Mouse (Mus musculus): ENCODE measurements around the gene Rtbdn. TPM values are rescaled to one million over a fixed set of nuclear protein-coding genes. Genes with fewer than 3 reads are reported as not detected.

The Rtbdn gene
- total RNA-seq, 1 experiment = 0.13 TPM

DNA sequence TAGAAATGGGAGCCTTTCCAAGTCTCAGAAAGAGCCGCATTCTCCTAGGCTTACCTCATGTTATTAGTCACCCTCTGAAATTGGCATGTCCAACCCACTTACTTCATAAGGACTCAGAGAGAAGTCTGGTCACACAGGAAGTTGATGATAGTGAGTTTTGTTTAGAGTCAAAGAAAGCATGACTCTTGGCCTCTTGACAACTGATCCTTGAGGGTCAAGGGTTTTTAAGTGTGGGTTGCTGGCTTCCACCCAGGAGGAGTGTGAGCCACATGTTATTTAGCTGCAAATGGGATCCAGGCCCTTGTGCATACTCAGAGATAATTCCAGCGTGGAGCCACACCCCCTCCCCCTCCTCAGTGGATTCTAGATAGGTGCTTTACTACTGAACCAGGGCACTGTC lies 25.2 kb upstream of the Rtbdn start:
- in situ Hi-C loops (cut with MboI; ENCODE audit: low sequenced_read_pairs in 2 of 2, unreplicated experiment in 2 of 2) = no loop called here
- no peak for DNase-seq (ENCODE audit: low read depth, low spot score)
- H3K9ac ChIP-seq (ENCODE audit: insufficient read depth, low read depth, low read length, poor library complexity, severe bottlenecking) = no peak overlapping the region

DNA sequence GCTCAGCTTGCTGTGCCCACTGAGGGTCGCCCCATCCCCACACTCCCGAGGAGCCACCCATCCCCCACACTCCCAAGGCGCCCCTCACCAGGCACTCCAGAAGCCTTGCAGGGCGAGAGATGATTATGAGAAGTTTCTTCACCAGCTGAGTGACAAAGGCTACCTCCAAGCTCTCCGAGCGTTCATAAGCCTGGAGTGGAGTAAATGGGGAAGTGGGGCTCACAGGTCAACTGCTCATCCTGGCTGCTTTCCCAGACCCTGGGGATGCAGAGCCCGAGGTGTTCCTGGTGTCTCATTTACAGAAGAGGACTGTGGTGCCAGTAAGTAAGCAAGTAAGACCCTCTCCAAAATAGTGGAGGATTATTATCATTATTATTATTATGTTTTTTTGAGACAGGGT lies 21.2 kb upstream of the Rtbdn start:
- in situ Hi-C loops (cut with MboI; ENCODE audit: low sequenced_read_pairs in 2 of 2, unreplicated experiment in 2 of 2) = no loop called here
- no peak for TF ChIP-seq ZC3H11A (IDR thresholded peaks at IDR 0.05; ENCODE audit: borderline replicate concordance, low read depth, low read length)
- TF ChIP-seq CHD2 (IDR thresholded peaks at IDR 0.05; ENCODE audit: low read depth, low read length) = no peak
- no peak for TF ChIP-seq HCFC1 (IDR thresholded peaks at IDR 0.05; ENCODE audit: borderline replicate concordance, insufficient read depth, low read length)
- no peak for TF ChIP-seq MAFK (IDR thresholded peaks at IDR 0.05; ENCODE audit: insufficient read depth, low read depth, low read length)
- no peak for TF ChIP-seq ZNF384 (IDR thresholded peaks at IDR 0.05; ENCODE audit: low read depth, low read length)
- peaks cover 0 to 7% of the 10 kb centered on the region in 2 experiments; a peak in 1 of 4 replicates for H3K4me1 ChIP-seq (ENCODE audit: control insufficient read depth in 2 of 2, insufficient read depth in 2 of 2, low read length in 2 of 2, poor library complexity in 1 of 2)

More for the DNA sequence above, 25.2 kb upstream of the Rtbdn start:
- TF ChIP-seq ZC3H11A (IDR thresholded peaks at IDR 0.05; ENCODE audit: borderline replicate concordance, low read depth, low read length) (no peak), ZNF384 (IDR thresholded peaks at IDR 0.05; ENCODE audit: low read depth, low read length) (no peak), HCFC1 (IDR thresholded peaks at IDR 0.05; ENCODE audit: borderline replicate concordance, insufficient read depth, low read length) (no peak), CHD2 (IDR thresholded peaks at IDR 0.05; ENCODE audit: low read depth, low read length) (no peak), MAFK (IDR thresholded peaks at IDR 0.05; ENCODE audit: insufficient read depth, low read depth, low read length) (no peak)
- H3K4me1 ChIP-seq (ENCODE audit: control insufficient read depth in 2 of 2, insufficient read depth in 2 of 2, low read length in 2 of 2, poor library complexity in 1 of 2) = peaks cover 3 to 14% of the 10 kb centered on the region in 2 experiments; a peak in 3 of 4 replicates
- H3K36me3 ChIP-seq (ENCODE audit: control insufficient read depth, insufficient read depth, low read length, poor library complexity, severe bottlenecking) = peaks cover 19% of the 10 kb centered on the region
- no peaks in the 10 kb centered on the region for H3K9me3 ChIP-seq (ENCODE audit: control insufficient read depth, insufficient read depth, low read depth, low read length)
- no peak overlapping the region for H3K27ac ChIP-seq (ENCODE audit: insufficient read depth, low read depth, low read length, poor library complexity, severe bottlenecking)
- H3K4me3 ChIP-seq (ENCODE audit: insufficient read depth in 1 of 2, low read depth in 1 of 2, low read length in 2 of 2, poor library complexity in 1 of 2, severe bottlenecking in 1 of 2) = no peak overlapping the region

DNA sequence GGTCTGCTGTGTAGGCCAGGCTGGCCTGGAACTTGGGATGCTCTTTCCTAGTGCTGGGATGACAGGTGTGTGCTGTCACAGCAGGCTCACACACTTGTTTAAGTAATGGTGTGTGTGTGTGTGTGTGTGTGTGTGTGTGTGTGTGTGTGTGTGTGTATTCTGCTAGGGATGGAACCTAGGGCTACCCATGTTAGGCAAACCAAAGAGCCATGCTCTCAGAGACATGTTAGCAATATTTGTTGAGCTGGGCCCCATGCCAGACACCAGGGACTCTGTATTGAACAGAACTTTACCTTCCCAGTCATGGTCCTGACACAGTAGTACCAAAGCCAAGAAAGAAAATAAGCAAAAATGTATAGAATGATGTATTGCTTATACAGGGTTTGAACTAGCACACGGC lies 19.3 kb upstream of the Rtbdn start:
- TF ChIP-seq CHD2 (IDR thresholded peaks at IDR 0.05; ENCODE audit: low read depth, low read length) = no peak
- TF ChIP-seq ZNF384 (IDR thresholded peaks at IDR 0.05; ENCODE audit: low read depth, low read length) = no peak
- TF ChIP-seq ZC3H11A (IDR thresholded peaks at IDR 0.05; ENCODE audit: borderline replicate concordance, low read depth, low read length) = no peak
- TF ChIP-seq MAFK (IDR thresholded peaks at IDR 0.05; ENCODE audit: insufficient read depth, low read depth, low read length) = no peak
- TF ChIP-seq HCFC1 (IDR thresholded peaks at IDR 0.05; ENCODE audit: borderline replicate concordance, insufficient read depth, low read length) = no peak
- in situ Hi-C loops (cut with MboI; ENCODE audit: low sequenced_read_pairs in 2 of 2, unreplicated experiment in 2 of 2) = no loop called here
- no peak overlapping the region for H3K9ac ChIP-seq (ENCODE audit: insufficient read depth, low read depth, low read length, poor library complexity, severe bottlenecking)
- peaks cover 0 to 7% of the 10 kb centered on the region in 2 experiments; a peak in 1 of 4 replicates for H3K4me1 ChIP-seq (ENCODE audit: control insufficient read depth in 2 of 2, insufficient read depth in 2 of 2, low read length in 2 of 2, poor library complexity in 1 of 2)
- DNase-seq (ENCODE audit: low read depth, low spot score) = no peak
- H3K36me3 ChIP-seq (ENCODE audit: control insufficient read depth, insufficient read depth, low read length, poor library complexity, severe bottlenecking) = no peaks in the 10 kb centered on the region
- H3K9me3 ChIP-seq (ENCODE audit: control insufficient read depth, insufficient read depth, low read depth, low read length) = no peaks in the 10 kb centered on the region
- H3K4me3 ChIP-seq (ENCODE audit: insufficient read depth in 1 of 2, low read depth in 1 of 2, low read length in 2 of 2, poor library complexity in 1 of 2, severe bottlenecking in 1 of 2) = no peak overlapping the region
- no peak overlapping the region for H3K27ac ChIP-seq (ENCODE audit: insufficient read depth, low read depth, low read length, poor library complexity, severe bottlenecking)

More for the DNA sequence above, 21.2 kb upstream of the Rtbdn start:
- Histone ChIP-seq H3K4me3 (ENCODE audit: insufficient read depth in 1 of 2, low read depth in 1 of 2, low read length in 2 of 2, poor library complexity in 1 of 2, severe bottlenecking in 1 of 2) (no peak overlapping the region), H3K27ac (ENCODE audit: insufficient read depth, low read depth, low read length, poor library complexity, severe bottlenecking) (no peak overlapping the region), H3K9me3 (ENCODE audit: control insufficient read depth, insufficient read depth, low read depth, low read length) (no peaks in the 10 kb centered on the region), H3K36me3 (ENCODE audit: control insufficient read depth, insufficient read depth, low read length, poor library complexity, severe bottlenecking) (peaks cover 9% of the 10 kb centered on the region), H3K9ac (ENCODE audit: insufficient read depth, low read depth, low read length, poor library complexity, severe bottlenecking) (no peak overlapping the region)
- DNase-seq (ENCODE audit: low read depth, low spot score) = no peak

DNA sequence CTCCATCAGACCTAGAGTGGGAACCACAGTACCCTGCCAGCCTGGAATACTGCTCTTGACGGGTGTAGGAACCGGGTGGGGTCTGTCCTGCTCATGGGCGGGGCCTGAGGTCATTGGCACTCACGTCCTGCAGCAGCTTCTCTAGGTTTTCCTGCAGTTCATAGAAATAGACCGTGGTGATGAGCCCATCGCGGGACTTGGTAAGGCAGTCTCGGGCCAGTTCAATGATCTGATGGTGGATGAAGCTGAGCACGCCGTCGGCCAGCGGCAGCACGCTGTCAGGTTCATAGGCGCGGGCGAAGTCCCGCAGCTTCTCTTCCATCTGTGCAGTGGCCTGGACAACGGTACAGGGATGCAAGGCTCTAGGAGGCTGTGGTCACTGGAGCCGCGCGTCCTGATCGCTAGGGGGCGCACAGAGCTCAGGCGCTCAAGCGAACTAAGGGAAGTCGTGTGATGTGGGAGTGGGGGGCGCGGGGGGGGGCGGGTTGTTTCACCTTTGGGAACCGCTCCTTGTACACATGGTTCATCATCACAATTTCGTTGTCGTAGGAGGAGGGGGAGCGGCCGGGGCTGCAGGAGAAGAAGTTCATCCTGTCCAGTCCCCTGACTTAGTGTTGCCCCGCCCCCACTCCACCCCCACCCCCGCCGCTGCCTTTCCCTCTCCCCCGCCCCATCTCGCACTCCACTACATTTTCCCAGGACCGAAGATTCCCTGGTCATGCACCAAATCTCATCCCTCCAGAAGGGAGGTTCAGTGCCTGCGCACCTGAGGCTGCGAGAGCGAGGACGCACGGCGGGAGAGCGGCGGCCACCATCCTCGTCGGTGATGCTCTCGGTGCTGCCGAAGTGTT lies 18.1 kb upstream of the Rtbdn start:
- Histone ChIP-seq H3K9me3 (ENCODE audit: control insufficient read depth, insufficient read depth, low read depth, low read length) (no peaks in the 10 kb centered on the region), H3K27ac (ENCODE audit: insufficient read depth, low read depth, low read length, poor library complexity, severe bottlenecking) (no peak overlapping the region), H3K36me3 (ENCODE audit: control insufficient read depth, insufficient read depth, low read length, poor library complexity, severe bottlenecking) (no peaks in the 10 kb centered on the region), H3K4me1 (ENCODE audit: control insufficient read depth in 2 of 2, insufficient read depth in 2 of 2, low read length in 2 of 2, poor library complexity in 1 of 2) (peaks cover 0 to 6% of the 10 kb centered on the region in 2 experiments; a peak in 1 of 4 replicates), H3K9ac (ENCODE audit: insufficient read depth, low read depth, low read length, poor library complexity, severe bottlenecking) (no peak overlapping the region), H3K4me3 (ENCODE audit: insufficient read depth in 1 of 2, low read depth in 1 of 2, low read length in 2 of 2, poor library complexity in 1 of 2, severe bottlenecking in 1 of 2) (peak overlapping the region; percentile 60 to 65)
- no peak for TF ChIP-seq HCFC1 (IDR thresholded peaks at IDR 0.05; ENCODE audit: borderline replicate concordance, insufficient read depth, low read length)
- in situ Hi-C loops (cut with MboI; ENCODE audit: low sequenced_read_pairs in 2 of 2, unreplicated experiment in 2 of 2) = no loop called here
- DNase-seq (ENCODE audit: low read depth, low spot score) = no peak

All from ES-E14 (cell line).